Mouse (Mus musculus): ENCODE data around the gene Krt16. TPM values are rescaled to one million over a fixed set of nuclear protein-coding genes. Genes with fewer than 3 reads are reported as not detected.
A peak's percentile ranks its signal among the peaks of the same experiment; 100 is the strongest.

Krt16 gene
- polyA plus RNA-seq, 1 experiment from 2014 or later: not detected

DNA sequence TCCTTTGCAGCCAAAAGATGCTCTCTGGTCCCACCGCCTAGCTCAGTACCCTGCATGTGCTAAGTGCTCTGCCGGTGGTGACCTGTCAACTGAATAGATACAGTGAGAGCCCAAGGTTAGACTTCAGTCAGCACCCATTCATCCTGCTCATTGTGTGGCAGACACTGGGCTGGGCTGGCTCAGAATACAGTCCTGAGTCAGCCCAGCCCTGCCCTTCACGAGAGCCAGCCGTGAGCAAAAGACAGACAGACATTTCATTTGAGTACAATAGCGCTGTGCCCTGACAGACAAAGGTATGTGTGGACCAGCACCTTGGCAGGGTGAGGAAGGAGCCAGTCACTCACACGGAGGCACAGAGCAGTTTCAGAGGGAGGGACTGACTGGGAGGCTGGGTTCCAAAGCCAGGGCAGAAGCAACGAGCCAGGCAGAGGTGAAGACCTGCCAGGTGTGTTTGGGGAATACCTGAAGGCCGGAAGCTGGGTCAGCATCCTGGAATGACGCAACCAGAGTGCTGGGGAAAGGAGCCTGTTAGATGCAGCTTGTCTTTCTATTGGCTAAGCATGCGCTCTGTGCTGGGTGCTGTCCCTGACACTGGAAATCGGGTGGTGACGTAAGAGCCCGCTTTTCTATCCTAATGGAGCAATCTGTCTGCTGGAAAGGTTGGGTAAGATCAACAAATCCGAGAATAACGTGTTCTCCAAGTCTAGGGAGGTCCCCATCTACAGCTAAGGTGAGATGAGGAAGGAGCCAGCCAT, 29.2 kb upstream of the Krt16 start:
- Histone ChIP-seq H3K27me3 (no peaks in the 10 kb centered on the region), H3K9me3 (no peaks in the 10 kb centered on the region), H3K4me1 (no peaks in the 10 kb centered on the region; the same call in 1 of the 2 replicates), H3K27ac (no peak overlapping the region), H3K9ac (no peak overlapping the region), H3K4me3 (no peak overlapping the region), H3K36me3 (no peaks in the 10 kb centered on the region), H3K4me2 (replicated peaks) (no peak overlapping the region)
- no peak for ATAC-seq (ENCODE audit: insufficient number of reproducible peaks, insufficient read depth, low FRiP score, low TSS enrichment)
- WGBS: 70% methylated on average over 15 of the region's 15 CpGs

DNA sequence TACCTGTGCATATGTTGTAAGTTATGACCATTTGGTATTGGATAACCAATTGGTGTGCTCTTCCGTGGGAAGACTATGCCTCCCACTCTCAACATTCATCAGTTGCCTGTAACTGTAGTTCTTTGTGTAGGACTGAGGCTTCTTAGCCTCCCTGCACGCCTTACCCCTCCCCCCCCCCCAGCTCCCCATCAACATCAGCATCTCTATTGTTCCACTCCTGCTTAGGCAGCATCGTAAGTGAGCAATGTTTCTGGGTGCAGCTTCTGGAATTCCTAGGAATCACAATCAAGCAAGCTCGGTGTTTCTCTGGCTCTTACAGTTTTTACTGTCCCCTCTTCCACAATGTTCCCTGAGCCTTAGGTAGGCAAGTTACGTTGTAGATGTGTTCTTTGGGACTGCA, 26.8 kb upstream of the Krt16 start:
- Histone ChIP-seq H3K4me3 (no peak overlapping the region), H3K27me3 (no peaks in the 10 kb centered on the region), H3K4me2 (replicated peaks) (no peak overlapping the region), H3K27ac (no peak overlapping the region), H3K9ac (no peak overlapping the region), H3K4me1 (no peaks in the 10 kb centered on the region; the same call in 1 of the 2 replicates), H3K9me3 (no peaks in the 10 kb centered on the region), H3K36me3 (no peaks in the 10 kb centered on the region)
- no peak for ATAC-seq (ENCODE audit: insufficient number of reproducible peaks, insufficient read depth, low FRiP score, low TSS enrichment)
- 38% methylated on average over 5 of the region's 5 CpGs for whole genome bisulfite sequencing

DNA sequence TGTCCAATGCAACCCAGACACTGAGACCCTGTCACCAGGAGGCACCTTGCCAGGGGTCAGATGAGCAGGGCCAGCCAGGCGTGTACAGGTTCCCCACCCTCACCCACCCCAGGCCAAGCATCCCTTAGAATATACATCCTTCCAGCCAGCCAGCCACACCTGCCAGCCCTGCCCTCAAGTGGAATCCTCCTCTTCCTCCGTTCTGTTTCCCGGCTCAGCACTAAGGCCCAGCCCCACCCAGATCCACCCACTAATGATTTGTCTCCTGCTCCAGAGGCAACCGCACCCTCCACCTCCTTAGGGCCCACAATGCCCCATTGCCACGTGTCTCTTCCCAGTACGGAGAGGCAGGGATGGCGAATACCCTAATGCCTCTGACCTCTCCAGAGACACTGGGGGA, 26.0 kb upstream of the Krt16 start:
- Histone ChIP-seq H3K27me3 (no peaks in the 10 kb centered on the region), H3K4me1 (no peaks in the 10 kb centered on the region; the same call in 1 of the 2 replicates), H3K4me3 (no peak overlapping the region), H3K36me3 (no peaks in the 10 kb centered on the region), H3K9ac (no peak overlapping the region), H3K27ac (no peak overlapping the region), H3K9me3 (no peaks in the 10 kb centered on the region), H3K4me2 (replicated peaks) (no peak overlapping the region)
- no peak for ATAC-seq (ENCODE audit: insufficient number of reproducible peaks, insufficient read depth, low FRiP score, low TSS enrichment)
- WGBS: 64% methylated on average over 7 of the region's 7 CpGs

DNA sequence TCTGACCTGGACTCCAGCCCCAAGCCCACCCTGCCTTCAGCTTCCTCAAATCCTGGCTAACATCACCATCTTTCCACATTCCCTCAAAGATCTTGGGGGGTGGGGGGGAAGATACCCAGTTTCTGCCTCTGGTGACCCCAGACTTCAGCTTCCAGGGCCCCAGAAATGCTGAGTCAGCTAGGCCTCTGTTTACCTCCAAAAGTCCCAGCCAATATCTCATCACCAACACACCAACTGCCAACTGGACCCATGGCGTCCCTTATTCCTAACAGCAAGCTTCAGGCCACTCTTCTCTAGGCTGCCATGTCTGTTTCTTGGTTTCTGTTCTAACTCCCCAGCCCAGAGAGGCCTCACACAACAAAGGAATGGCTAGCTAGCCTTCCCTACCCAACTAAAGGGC, 23.2 kb upstream of the Krt16 start:
- H3K9ac ChIP-seq: no peak overlapping the region
- no peak overlapping the region for H3K4me3 ChIP-seq
- no peaks in the 10 kb centered on the region for H3K27me3 ChIP-seq
- H3K27ac ChIP-seq: no peak overlapping the region
- H3K4me1 ChIP-seq: no peaks in the 10 kb centered on the region; the same call in 1 of the 2 replicates
- no peaks in the 10 kb centered on the region for H3K36me3 ChIP-seq
- no peaks in the 10 kb centered on the region for H3K9me3 ChIP-seq
- no peak for ATAC-seq (ENCODE audit: insufficient number of reproducible peaks, insufficient read depth, low FRiP score, low TSS enrichment)
- H3K4me2 ChIP-seq (replicated peaks): no peak overlapping the region
- WGBS: 83% methylated on average over 1 of the region's 1 CpGs

GRCm38 (mm10) chr11:100269821-100270332, 21.2 kb upstream of the Krt16 start, which contains the start of gene Krt42:
Gene Krt42, minus strand, starts transcription at chr11:100269871.
- Histone ChIP-seq H3K9me3 (no peaks in the 10 kb centered on the region), H3K4me1 (no peaks in the 10 kb centered on the region; the same call in 1 of the 2 replicates), H3K4me2 (replicated peaks) (no peak within 1 kb of the TSS), H3K9ac (no peak within 1 kb of the TSS), H3K27ac (no peak within 1 kb of the TSS), H3K27me3 (no peaks in the 10 kb centered on the region), H3K4me3 (no peak within 1 kb of the TSS), H3K36me3 (no peaks in the 10 kb centered on the region)
- WGBS: 66% methylated on average over 7 of the region's 7 CpGs
- no peak for ATAC-seq (ENCODE audit: insufficient number of reproducible peaks, insufficient read depth, low FRiP score, low TSS enrichment)

GRCm38 (mm10) chr11:100262058-100262980, 13.6 kb upstream of the Krt16 start:
- Histone ChIP-seq H3K4me3 (no peak overlapping the region), H3K27me3 (no peaks in the 10 kb centered on the region), H3K4me1 (no peaks in the 10 kb centered on the region), H3K9ac (no peak overlapping the region), H3K36me3 (no peaks in the 10 kb centered on the region), H3K4me2 (replicated peaks) (no peak overlapping the region), H3K9me3 (no peaks in the 10 kb centered on the region), H3K27ac (peak overlapping the region; percentile 41; the same call in 1 of the 2 replicates)
- 14% methylated on average over 13 of the region's 13 CpGs for WGBS
- ATAC-seq (ENCODE audit: insufficient number of reproducible peaks, insufficient read depth, low FRiP score, low TSS enrichment): peak; percentile 42; the same call in 1 of the 2 replicates

GRCm38 (mm10) chr11:100261235-100261605, 12.5 kb upstream of the Krt16 start:
- ATAC-seq (ENCODE audit: insufficient number of reproducible peaks, insufficient read depth, low FRiP score, low TSS enrichment): no peak
- Histone ChIP-seq H3K4me3 (no peak overlapping the region), H3K9ac (no peak overlapping the region), H3K9me3 (no peaks in the 10 kb centered on the region), H3K4me1 (no peaks in the 10 kb centered on the region), H3K27ac (no peak overlapping the region), H3K4me2 (replicated peaks) (no peak overlapping the region), H3K36me3 (no peaks in the 10 kb centered on the region), H3K27me3 (no peaks in the 10 kb centered on the region)
- WGBS: 77% methylated on average over 9 of the region's 9 CpGs

DNA sequence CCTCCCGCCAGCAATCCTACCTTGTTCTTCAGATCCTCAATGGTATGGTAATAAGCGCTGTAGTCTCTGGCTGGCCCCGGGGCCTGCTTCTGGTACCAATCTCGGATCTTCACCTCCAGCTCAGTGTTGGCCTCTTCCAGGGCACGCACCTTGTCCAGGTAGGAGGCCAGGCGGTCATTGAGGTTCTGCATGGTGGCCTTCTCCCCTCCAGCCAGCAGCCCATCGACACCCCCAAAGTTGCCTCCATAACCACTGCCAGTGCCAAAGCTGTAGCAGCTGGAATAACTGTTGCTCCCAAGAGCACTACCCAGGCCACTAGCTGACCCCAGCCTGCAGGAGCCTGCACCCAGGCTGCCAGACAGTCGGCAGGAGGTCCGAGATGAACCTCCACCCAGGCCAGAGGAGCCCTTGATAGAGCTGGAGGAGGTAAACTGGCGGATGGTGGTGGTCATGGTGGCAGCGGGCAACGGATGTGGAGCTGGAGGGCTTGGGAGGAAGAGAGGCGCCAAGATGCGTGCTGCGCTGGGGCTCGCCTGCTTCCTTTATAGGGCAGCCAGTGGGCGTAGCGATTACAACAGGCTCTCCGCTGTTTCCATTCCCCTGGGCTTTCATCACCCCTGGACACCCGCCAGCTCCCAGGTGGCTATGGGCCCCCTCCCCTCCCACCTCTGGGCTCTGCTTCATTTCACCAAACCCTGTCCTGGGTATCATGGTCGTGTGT, 12.0 kb upstream of the Krt16 start, which contains the start of gene Krt17:
TSS of gene Krt17 (minus strand) at position 516 of the 721 bp plus-strand sequence.
- H3K36me3 ChIP-seq: no peaks in the 10 kb centered on the region
- H3K4me1 ChIP-seq: no peaks in the 10 kb centered on the region
- H3K4me3 ChIP-seq: no peak within 1 kb of the TSS
- WGBS: 80% methylated on average over 21 of the region's 21 CpGs
- ATAC-seq (ENCODE audit: insufficient number of reproducible peaks, insufficient read depth, low FRiP score, low TSS enrichment): no peak
- H3K9ac ChIP-seq: no peak within 1 kb of the TSS
- no peak within 1 kb of the TSS for H3K4me2 ChIP-seq (replicated peaks)
- H3K27ac ChIP-seq: no peak within 1 kb of the TSS
- H3K27me3 ChIP-seq: no peaks in the 10 kb centered on the region
- H3K9me3 ChIP-seq: no peaks in the 10 kb centered on the region

- Histone ChIP-seq H3K27ac (no peak overlapping the region), H3K4me2 (replicated peaks) (no peak overlapping the region), H3K4me1 (no peaks in the 10 kb centered on the region), H3K9me3 (no peaks in the 10 kb centered on the region), H3K4me3 (no peak overlapping the region), H3K27me3 (no peaks in the 10 kb centered on the region), H3K36me3 (no peaks in the 10 kb centered on the region), H3K9ac (no peak overlapping the region)
- no peak for ATAC-seq (ENCODE audit: insufficient number of reproducible peaks, insufficient read depth, low FRiP score, low TSS enrichment)
- 90% methylated on average over 9 of the region's 9 CpGs for WGBS
These were observed 10.4 kb upstream of the Krt16 start for GRCm38 (mm10) chr11:100259079-100259478.

DNA sequence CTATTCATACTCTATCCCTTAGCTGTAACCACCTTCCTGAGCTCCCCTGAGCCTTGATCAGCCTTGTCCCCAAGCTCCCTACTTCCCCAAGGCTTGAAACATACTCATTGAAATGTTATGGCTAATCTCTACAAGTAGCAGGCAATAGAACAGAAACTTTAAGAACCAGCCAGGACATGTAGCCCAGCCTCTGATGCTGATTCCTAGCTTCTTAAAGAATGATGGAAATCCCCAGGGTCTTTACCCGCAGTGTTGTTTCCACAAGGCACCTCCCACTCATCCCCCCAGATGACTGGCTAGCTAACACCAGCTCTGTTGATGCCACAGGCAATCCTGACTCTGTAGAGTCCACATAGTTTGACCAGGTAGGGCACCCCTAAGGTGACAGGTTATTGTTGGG, 9.3 kb upstream of the Krt16 start:
- H3K9me3 ChIP-seq: no peaks in the 10 kb centered on the region
- 68% methylated on average over 1 of the region's 1 CpGs for WGBS
- H3K36me3 ChIP-seq: no peaks in the 10 kb centered on the region
- no peak overlapping the region for H3K9ac ChIP-seq
- no peaks in the 10 kb centered on the region for H3K4me1 ChIP-seq
- ATAC-seq (ENCODE audit: insufficient number of reproducible peaks, insufficient read depth, low FRiP score, low TSS enrichment): no peak
- no peak overlapping the region for H3K4me3 ChIP-seq
- H3K4me2 ChIP-seq (replicated peaks): no peak overlapping the region
- no peaks in the 10 kb centered on the region for H3K27me3 ChIP-seq
- no peak overlapping the region for H3K27ac ChIP-seq

GRCm38 (mm10) chr11:100255514-100255913, 6.8 kb upstream of the Krt16 start:
- Histone ChIP-seq H3K9me3 (no peaks in the 10 kb centered on the region), H3K36me3 (no peaks in the 10 kb centered on the region), H3K9ac (no peak overlapping the region), H3K27ac (no peak overlapping the region), H3K27me3 (no peaks in the 10 kb centered on the region), H3K4me2 (replicated peaks) (no peak overlapping the region), H3K4me3 (no peak overlapping the region), H3K4me1 (no peaks in the 10 kb centered on the region)
- no peak for ATAC-seq (ENCODE audit: insufficient number of reproducible peaks, insufficient read depth, low FRiP score, low TSS enrichment)
- 92% methylated on average over 6 of the region's 6 CpGs for WGBS

Data from embryonic facial prominence, embryonic 12.5 days (tissue).